Mouse (Mus musculus) cerebellum, adult 2 months (tissue): ENCODE results near the gene Ccdc188. TPM values are rescaled to one million over a fixed set of nuclear protein-coding genes. Genes with fewer than 3 reads are reported as not detected.
"Not testable (repeated sequence)": the region's sequence is repeated elsewhere in the genome, so short reads cannot be mapped to it uniquely, and the experiment has no call there.

Experiments used
- DNase-seq, 2 experiments: peaks; one replicate each; pipeline ENCODE4 v3.0.0; 2021
- H3K27ac ChIP-seq: fragments of 200-500 bp; 2 replicates; pipeline ENCODE4 v1.5.1; 2012; ENCODE audit warnings: low read length, control low read depth, inconsistent platforms; ENCODE audit not compliant: insufficient read depth
- H3K27me3 ChIP-seq: fragments of 200-500 bp; 2 replicates; pipeline ENCODE4 v1.6.1; 2012; ENCODE audit warnings: inconsistent platforms, mild to moderate bottlenecking, low read length, moderate library complexity; ENCODE audit not compliant: control insufficient read depth, insufficient read depth
- H3K4me1 ChIP-seq: fragments of 200-500 bp; 2 replicates; pipeline ENCODE4 v1.6.1; 2011; ENCODE audit warnings: low read length; ENCODE audit not compliant: control insufficient read depth, insufficient read depth
- H3K4me3 ChIP-seq: fragments of 200-500 bp; replicated peaks from 2 replicates; pipeline ENCODE3; 2011; ENCODE audit warnings: mild to moderate bottlenecking, low read depth, low read length, control low read depth; ENCODE audit not compliant: insufficient read depth
- CTCF ChIP-seq: fragments of 200-500 bp; IDR thresholded peaks from 2 replicates; pipeline ENCODE4 v1.5.1; 2011; ENCODE audit warnings: low read depth, mild to moderate bottlenecking, control low read depth, low read length, moderate library complexity, borderline replicate concordance; ENCODE audit not compliant: insufficient read depth
- POLR2A ChIP-seq: fragments of 200-500 bp; IDR thresholded peaks from 2 replicates; pipeline ENCODE4 v1.6.1; 2011; ENCODE audit warnings: low read length, control low read depth, borderline replicate concordance; ENCODE audit not compliant: insufficient read depth
- WGBS: fragments of 180-500 bp; shearing (Covaris S2); methylation state at CpG from one replicate; pipeline ENCODE4 v1.1.7; 2018; 5-methylcytosine and 5-hydroxymethylcytosine counted together
- polyA plus RNA-seq: library from polyadenylated mRNA; depleted of rRNA; stranded (reverse); fragments of >200 nt; gene quantifications from 2 replicates; pipeline ENCODE4 v1.2.3, GENCODE M21; 2012

Gene Ccdc188
- polyA plus RNA-seq, 1 experiment = not detected

- TF ChIP-seq CTCF (no peak), POLR2A (no peak)
- H3K4me3 ChIP-seq = no peak overlapping the region
- no peaks in the 10 kb centered on the region for H3K27me3 ChIP-seq
- no peak for DNase-seq
- no peak overlapping the region for H3K27ac ChIP-seq
- WGBS = 67% methylated on average over 5 of the region's 5 CpGs
- peaks cover 12% of the 10 kb centered on the region for H3K4me1 ChIP-seq
These were observed 22.6 kb upstream of the Ccdc188 start for GRCm38 (mm10) chr16:18195068-18195467.

- H3K4me1 ChIP-seq = peaks cover 12% of the 10 kb centered on the region
- not testable (repeated sequence) for DNase-seq, H3K27me3 ChIP-seq, H3K4me3 ChIP-seq, H3K27ac ChIP-seq
- WGBS = 43% methylated on average over 3 of the region's 3 CpGs
These were observed 22.1 kb upstream of the Ccdc188 start for GRCm38 (mm10) chr16:18195561-18195960.

GRCm38 (mm10) chr16:18197881-18198280 lies 19.8 kb upstream of the Ccdc188 start:
- DNase-seq = no peak
- 88% methylated on average over 6 of the region's 6 CpGs for WGBS
- TF ChIP-seq CTCF = no peak
- TF ChIP-seq POLR2A = no peak
- H3K27me3 ChIP-seq = no peaks in the 10 kb centered on the region
- H3K4me1 ChIP-seq = peaks cover 12% of the 10 kb centered on the region
- H3K27ac ChIP-seq = no peak overlapping the region
- no peak overlapping the region for H3K4me3 ChIP-seq

GRCm38 (mm10) chr16:18198365-18199098 lies 19.1 kb upstream of the Ccdc188 start:
- DNase-seq = no peak
- WGBS = 67% methylated on average over 10 of the region's 10 CpGs
- Histone ChIP-seq H3K4me3 (no peak overlapping the region), H3K27ac (no peak overlapping the region), H3K27me3 (no peaks in the 10 kb centered on the region), H3K4me1 (peaks cover 12% of the 10 kb centered on the region)
- TF ChIP-seq POLR2A (no peak), CTCF (no peak)

GRCm38 (mm10) chr16:18200062-18200461 lies 17.6 kb upstream of the Ccdc188 start:
- 40% methylated on average over 2 of the region's 2 CpGs for WGBS
- no peak overlapping the region for H3K27ac ChIP-seq
- peaks cover under 1% of the 10 kb centered on the region; the same call in 1 of the 2 replicates for H3K4me1 ChIP-seq
- no peaks in the 10 kb centered on the region for H3K27me3 ChIP-seq
- TF ChIP-seq CTCF (no peak), POLR2A (no peak)
- no peak for DNase-seq
- no peak overlapping the region for H3K4me3 ChIP-seq

- Histone ChIP-seq H3K27ac (no peak overlapping the region), H3K27me3 (no peaks in the 10 kb centered on the region), H3K4me3 (no peak overlapping the region), H3K4me1 (peaks cover 3% of the 10 kb centered on the region; the same call in 1 of the 2 replicates)
- no peak for DNase-seq
- TF ChIP-seq CTCF = no peak
- TF ChIP-seq POLR2A = no peak
- 76% methylated on average over 1 of the region's 1 CpGs for WGBS
These were observed 16.1 kb upstream of the Ccdc188 start for GRCm38 (mm10) chr16:18201620-18202019.

- H3K4me3 ChIP-seq = no peak overlapping the region
- TF ChIP-seq POLR2A = no peak
- no peak for TF ChIP-seq CTCF
- H3K27ac ChIP-seq = no peak overlapping the region
- H3K27me3 ChIP-seq = no peaks in the 10 kb centered on the region
- 100% methylated on average over 1 of the region's 1 CpGs for WGBS
- H3K4me1 ChIP-seq = peaks cover 5% of the 10 kb centered on the region; the same call in 1 of the 2 replicates
- no peak for DNase-seq
These were observed 15.6 kb upstream of the Ccdc188 start for GRCm38 (mm10) chr16:18202061-18202460.

- 73% methylated on average over 7 of the region's 7 CpGs for WGBS
- Histone ChIP-seq H3K4me3 (no peak overlapping the region), H3K4me1 (peaks cover 5% of the 10 kb centered on the region; the same call in 1 of the 2 replicates), H3K27ac (no peak overlapping the region), H3K27me3 (no peaks in the 10 kb centered on the region)
- no peak for DNase-seq
- TF ChIP-seq CTCF = no peak
- no peak for TF ChIP-seq POLR2A
These were observed 14.1 kb upstream of the Ccdc188 start for GRCm38 (mm10) chr16:18203430-18204091.
